Mouse (Mus musculus): ENCODE results near the gene Gpr37. TPM values are rescaled to one million over a fixed set of nuclear protein-coding genes. Genes with fewer than 3 reads are reported as not detected.

The Gpr37 gene
- under 1 TPM; 0.08 to 0.13 TPM for total RNA-seq (2021)
- long read RNA-seq, experiment 1, result 0 reads
- long read RNA-seq, experiment 2, result 0 reads

- intact Hi-C loops (cut with DNase I; ENCODE audit: low total_unique reads), result no loop called here
Measured at GRCm38 (mm10) chr6:25690629-25691028, at the start of gene Gpr37. Gene Gpr37 (minus strand): TSS chr6:25690729.

GRCm38 (mm10) chr6:25736533-25736932 lies 46.0 kb upstream of the Gpr37 start:
- intact Hi-C loops (cut with DNase I; ENCODE audit: low total_unique reads), result no loop called here
- no peak for DNase-seq

More at GRCm38 (mm10) chr6:25690629-25691028, at the start of gene Gpr37:
- no peak for DNase-seq

GRCm38 (mm10) chr6:25726560-25726959 lies 36.0 kb upstream of the Gpr37 start:
- intact Hi-C loops (cut with DNase I; ENCODE audit: low total_unique reads), result no loop called here
- no peak for DNase-seq

- intact Hi-C loops (cut with DNase I; ENCODE audit: low total_unique reads), result no loop called here
- DNase-seq, result no peak
Measured at GRCm38 (mm10) chr6:25710601-25711000, 20.1 kb upstream of the Gpr37 start.

- intact Hi-C loops (cut with DNase I; ENCODE audit: low total_unique reads), result no loop called here
- DNase-seq, result peak; percentile 23
Measured at GRCm38 (mm10) chr6:25709250-25709895, 18.8 kb upstream of the Gpr37 start.

- intact Hi-C loops (cut with DNase I; ENCODE audit: low total_unique reads), result no loop called here
- DNase-seq, result no peak
Measured at GRCm38 (mm10) chr6:25699956-25700355, 9.4 kb upstream of the Gpr37 start.

GRCm38 (mm10) chr6:25690284-25690605 lies 284 bp downstream of the Gpr37 start:
- DNase-seq, result no peak
- intact Hi-C loops (cut with DNase I; ENCODE audit: low total_unique reads), result no loop called here

- DNase-seq, result peak; percentile 29
- intact Hi-C loops (cut with DNase I; ENCODE audit: low total_unique reads), result no loop called here
Measured at GRCm38 (mm10) chr6:25689520-25690283, 827 bp downstream of the Gpr37 start.

GRCm38 (mm10) chr6:25688927-25689519 lies 1.5 kb downstream of the Gpr37 start:
- no peak for DNase-seq
- intact Hi-C loops (cut with DNase I; ENCODE audit: low total_unique reads), result no loop called here

- DNase-seq, result peak; percentile 6
- intact Hi-C loops (cut with DNase I; ENCODE audit: low total_unique reads), result no loop called here
Measured at GRCm38 (mm10) chr6:25686760-25687200, 3.7 kb downstream of the Gpr37 start.

GRCm38 (mm10) chr6:25684391-25684790 lies 6.1 kb downstream of the Gpr37 start:
- intact Hi-C loops (cut with DNase I; ENCODE audit: low total_unique reads), result no loop called here
- no peak for DNase-seq

GRCm38 (mm10) chr6:25675111-25675510 lies 15.4 kb downstream of the Gpr37 start:
- intact Hi-C loops (cut with DNase I; ENCODE audit: low total_unique reads), result no loop called here
- no peak for DNase-seq

- intact Hi-C loops (cut with DNase I; ENCODE audit: low total_unique reads), result no loop called here
- DNase-seq, result no peak
Measured at GRCm38 (mm10) chr6:25673801-25674200, 16.7 kb downstream of the Gpr37 start.

- no peak for DNase-seq
- intact Hi-C loops (cut with DNase I; ENCODE audit: low total_unique reads), result no loop called here
Measured at GRCm38 (mm10) chr6:25670150-25670549, 20.4 kb downstream of the Gpr37 start.

GRCm38 (mm10) chr6:25663942-25664341 lies 26.6 kb downstream of the Gpr37 start:
- intact Hi-C loops (cut with DNase I; ENCODE audit: low total_unique reads), result no loop called here
- DNase-seq, result no peak

GRCm38 (mm10) chr6:25659924-25660675 lies 30.4 kb downstream of the Gpr37 start:
- no peak for DNase-seq
- intact Hi-C loops (cut with DNase I; ENCODE audit: low total_unique reads), result no loop called here
